7 mouse cellular contexts compared by ENCODE assay signal in the genomic region with DNA sequence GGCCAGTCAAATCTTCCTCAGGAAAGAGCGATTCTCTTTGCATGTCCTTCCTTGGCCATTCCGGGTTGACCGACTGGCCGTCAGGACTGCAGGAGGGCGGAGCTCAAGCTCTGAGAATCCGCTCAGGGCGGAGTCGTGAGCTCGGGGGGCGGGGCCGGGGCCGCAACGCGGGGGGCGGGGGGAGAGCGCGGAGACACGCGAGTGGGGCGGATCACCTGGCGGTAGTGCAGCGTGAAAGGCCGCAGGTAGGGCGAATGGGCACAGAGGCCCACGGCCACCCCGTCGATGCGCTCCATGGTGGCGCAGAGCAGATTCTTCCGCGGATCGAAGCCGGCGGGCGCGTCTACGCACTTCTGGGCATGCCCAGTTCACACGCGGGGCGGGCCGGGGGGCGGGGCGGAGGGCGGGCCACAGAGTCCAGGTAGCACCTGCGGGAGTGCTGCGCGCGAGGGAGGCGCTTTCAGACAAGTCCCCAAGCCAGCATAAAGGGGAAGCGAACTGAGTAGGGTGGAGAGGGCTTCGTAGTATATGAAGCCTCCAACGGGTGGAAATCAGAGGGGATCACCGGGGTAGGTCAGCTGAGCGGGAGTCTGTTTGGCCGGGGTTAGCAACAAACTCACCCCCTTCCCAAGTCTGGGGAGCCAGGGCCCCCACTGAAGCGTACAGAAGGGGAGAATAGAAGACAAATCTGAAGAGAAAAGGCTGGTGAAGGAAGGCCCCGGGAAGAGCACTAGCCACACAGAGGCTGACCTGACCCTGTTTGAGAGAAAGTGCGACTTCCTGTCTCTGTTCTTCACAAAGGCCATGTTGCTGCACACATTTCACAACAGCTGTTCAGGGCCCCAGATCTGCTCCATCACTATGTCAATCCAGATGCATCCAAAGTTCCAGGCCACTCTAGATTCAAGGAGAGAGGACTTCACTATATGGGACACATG. TPM values are rescaled to one million over a fixed set of nuclear protein-coding genes. Genes with fewer than 3 reads are reported as not detected.
A peak's percentile ranks its signal among the peaks of the same experiment; 100 is the strongest.
DNase-seq lines count a peak whose midpoint lies in the region; ATAC-seq lines count a peak whose summit lies in the region.

A gene (minus strand): TSS at position 349 of the 938 bp plus-strand sequence.

- intact Hi-C loops in left cerebral cortex, postnatal 4 days (cut with DNase I) = no loop called here

- WGBS in midbrain, embryonic 10.5 days = 2% methylated on average over 58 of the region's 58 CpGs

- ATAC-seq in common myeloid progenitor, adult 5-6 weeks (replicated peaks; ENCODE audit: low read depth, poor library complexity, severe bottlenecking) = peak; percentile 71
- ATAC-seq in inflammation-experienced regulatory T-cells, adult 6 months = peak; percentile 80

- no peaks in the 10 kb centered on the region for H3K9me3 ChIP-seq in midbrain, embryonic 10.5 days (replicated peaks)

- H3K27me3 ChIP-seq in midbrain, embryonic 10.5 days (ENCODE audit: low read depth, poor library complexity, severe bottlenecking) = peaks cover 21% of the 10 kb centered on the region; the same call in 1 of the 2 replicates

- peak within 1 kb of the TSS; percentile 76 for H3K4me3 ChIP-seq in midbrain, embryonic 10.5 days

- H3K27ac ChIP-seq in midbrain, embryonic 10.5 days (replicated peaks) = peak within 1 kb of the TSS; percentile 95

- peaks cover 53% of the 10 kb centered on the region for H3K4me1 ChIP-seq in midbrain, embryonic 10.5 days

- no peaks in the 10 kb centered on the region for H3K36me3 ChIP-seq in midbrain, embryonic 10.5 days

- DNase-seq in adipocyte (ENCODE audit: low spot score) = peak; percentile 80
- peak; percentile 79 for DNase-seq in gastrocnemius, postnatal 25 days
- peak; percentile 68 for DNase-seq in left cerebral cortex, postnatal 4 days
- DNase-seq in midbrain, embryonic 10.5 days (ENCODE audit: low spot score) = peak; percentile 83
- peak; percentile 64 for DNase-seq in skeletal muscle tissue, adult 2 months (ENCODE audit: low read depth, low spot score)

RNA-seq across cellular contexts. Expression of the gene that starts here (rescaled TPM):
- 17.4 and 27.8 TPM in 2 replicates for total RNA-seq in common myeloid progenitor, adult 5-6 weeks (2017)
- total RNA-seq in gastrocnemius, postnatal 25 days (2021) = 1 to 10 TPM; 8.7 to 9.1 TPM
- polyA plus RNA-seq in inflammation-experienced regulatory T-cells, adult 6 months (2017; shearing (Covaris generic)) = 10 to 100 TPM; 33.0 to 42.6 (median 40.7) TPM
- 10 to 100 TPM; 12.5 to 16.7 TPM for total RNA-seq in left cerebral cortex, postnatal 4 days (2021)
- 66.4 and 76.4 TPM in 2 replicates for polyA plus RNA-seq in midbrain, embryonic 10.5 days (2016; fragmentation: Nextera tagmentation; extraction: Ambion mirVana)

Comparison
In these comparisons a context has a peak if more than half of its experiments do, and no peak if none do; other contexts are left out.
1. Peak in every context shown above with its lines: DNase-seq, ATAC-seq, H3K4me3 ChIP-seq and H3K27ac ChIP-seq.